Mouse (Mus musculus) heart, embryonic 16.5 days (tissue): ENCODE results near the gene Csnk1d. TPM values are rescaled to one million over a fixed set of nuclear protein-coding genes. Genes with fewer than 3 reads are reported as not detected.

ENCODE experiments used
- ATAC-seq: fragments of 200-750 bp; cut with Nextera tagmentation; replicated peaks from 2 replicates; pipeline ENCODE4 v1.8.0; 2017; ENCODE audit warnings: moderate number of reproducible peaks; ENCODE audit not compliant: insufficient read depth, low FRiP score; ENCODE audit errors: extremely low read depth
- H3K27ac ChIP-seq: fragments of 300-500 bp; sonication (generic); 2 replicates; pipeline ENCODE4 v1.5.1; 2014; ENCODE audit warnings: mild to moderate bottlenecking, low read length, control low read depth, moderate library complexity
- H3K27me3 ChIP-seq: fragments of 300-500 bp; sonication (generic); 2 replicates; pipeline ENCODE4 v1.6.1; 2014; ENCODE audit warnings: low read length, mixed read lengths; ENCODE audit not compliant: control insufficient read depth, insufficient read depth
- H3K36me3 ChIP-seq: fragments of 300-500 bp; sonication (generic); 2 replicates; pipeline ENCODE4 v1.6.1; 2014; ENCODE audit not compliant: control insufficient read depth, insufficient read depth
- H3K4me1 ChIP-seq: fragments of 300-500 bp; sonication (generic); 2 replicates; pipeline ENCODE4 v1.6.1; 2014; ENCODE audit warnings: low read length, mixed read lengths; ENCODE audit not compliant: control insufficient read depth, insufficient read depth
- H3K4me2 ChIP-seq: fragments of 300-500 bp; sonication (generic); 2 replicates; pipeline ENCODE4 v1.6.1; 2014; ENCODE audit warnings: low read depth, mild to moderate bottlenecking, control low read depth, low read length
- H3K4me3 ChIP-seq: fragments of 300-500 bp; sonication (generic); 2 replicates; pipeline ENCODE4 v1.5.1; 2014; ENCODE audit warnings: mild to moderate bottlenecking, control low read depth, low read length
- H3K9ac ChIP-seq: fragments of 300-500 bp; sonication (generic); 2 replicates; pipeline ENCODE4 v1.6.1; 2014; ENCODE audit warnings: low read length, control low read depth
- H3K9me3 ChIP-seq: fragments of 300-500 bp; sonication (generic); replicated peaks from 2 replicates; pipeline ENCODE4 v1.6.1; 2016; ENCODE audit warnings: low read length; ENCODE audit not compliant: control insufficient read depth
- WGBS: fragments of 180-500 bp; shearing (Covaris S2); extraction: QIAGEN DNeasy Blood & Tissue Kit; methylation state at CpG from one replicate; pipeline ENCODE4 v1.1.7; 2014; 5-methylcytosine and 5-hydroxymethylcytosine counted together
- polyA plus RNA-seq: library from polyadenylated mRNA; unstranded; fragments of >200 nt; fragmentation: Nextera tagmentation; extraction: Ambion mirVana; gene quantifications from 2 replicates; pipeline ENCODE4 v1.2.1, GENCODE M21; 2015

Gene Csnk1d
- polyA plus RNA-seq, 1 experiment from 2014 or later = 68.8 TPM

GRCm38 (mm10) chr11:120916477-120916876 lies 74.7 kb downstream of the Csnk1d start:
- Histone ChIP-seq H3K27ac (no peak overlapping the region), H3K4me2 (no peak overlapping the region), H3K4me3 (no peak overlapping the region), H3K27me3 (no peaks in the 10 kb centered on the region), H3K9ac (no peak overlapping the region), H3K4me1 (no peaks in the 10 kb centered on the region), H3K9me3 (no peaks in the 10 kb centered on the region), H3K36me3 (peaks cover 18% of the 10 kb centered on the region)
- ATAC-seq = no peak
- WGBS = 65% methylated on average over 3 of the region's 3 CpGs

GRCm38 (mm10) chr11:120913796-120914195 lies 77.3 kb downstream of the Csnk1d start:
- no peak for ATAC-seq
- no peak overlapping the region for H3K4me2 ChIP-seq
- no peak overlapping the region for H3K27ac ChIP-seq
- WGBS = 93% methylated on average over 4 of the region's 4 CpGs
- peaks cover 9% of the 10 kb centered on the region for H3K36me3 ChIP-seq
- no peaks in the 10 kb centered on the region for H3K9me3 ChIP-seq
- no peaks in the 10 kb centered on the region for H3K4me1 ChIP-seq
- no peak overlapping the region for H3K9ac ChIP-seq
- no peak overlapping the region for H3K4me3 ChIP-seq
- H3K27me3 ChIP-seq = no peaks in the 10 kb centered on the region

Other genes starting within 250 kb of the Csnk1d start
- gene Hmga1b, start 228.5 kb downstream of the Csnk1d start, polyA plus RNA-seq = 1.3 and 6.9 TPM in 2 replicates
- 27.8 and 28.4 TPM in 2 replicates for gene Rfng, start 207.1 kb downstream of the Csnk1d start, polyA plus RNA-seq
- gene Gps1, start 207.1 kb downstream of the Csnk1d start, polyA plus RNA-seq = 124 and 135 TPM in 2 replicates
- gene Dus1l, start 194.9 kb downstream of the Csnk1d start, polyA plus RNA-seq = 44.7 and 49.7 TPM in 2 replicates
- 24.9 and 28.7 TPM in 2 replicates for gene Fasn, start 166.8 kb downstream of the Csnk1d start, polyA plus RNA-seq
- gene Ccdc57, start 58.5 kb downstream of the Csnk1d start, polyA plus RNA-seq = 4.0 and 4.5 TPM in 2 replicates
- 164 and 206 TPM in 2 replicates for gene Slc16a3, start 42.9 kb downstream of the Csnk1d start, polyA plus RNA-seq
- gene Cd7, start 48.1 kb upstream of the Csnk1d start, polyA plus RNA-seq = 2.3 and 3.7 TPM in 2 replicates
- 0.37 TPM in 1 of 2 replicates, not detected in the other for gene Sectm1b, start 72.2 kb upstream of the Csnk1d start, polyA plus RNA-seq
- gene Sectm1a, start 89.9 kb upstream of the Csnk1d start, polyA plus RNA-seq = 0.44 and 0.51 TPM in 2 replicates
- gene Tex19.2, start 127.3 kb upstream of the Csnk1d start, polyA plus RNA-seq = not detected in 2 replicates
- not detected in 2 replicates for gene Tex19.1, start 154.8 kb upstream of the Csnk1d start, polyA plus RNA-seq
- gene Uts2r, start 168.9 kb upstream of the Csnk1d start, polyA plus RNA-seq = 0.24 TPM in 1 of 2 replicates, not detected in the other
- 9.1 and 9.3 TPM in 2 replicates for gene Hexdc, start 213.1 kb upstream of the Csnk1d start, polyA plus RNA-seq
- gene Ogfod3, start 213.4 kb upstream of the Csnk1d start, polyA plus RNA-seq = 28.2 and 32.7 TPM in 2 replicates
- 24.5 and 27.1 TPM in 2 replicates for gene Cybc1, start 238.0 kb upstream of the Csnk1d start, polyA plus RNA-seq
- gene Narf, start 245.9 kb upstream of the Csnk1d start, polyA plus RNA-seq = 64.9 and 68.4 TPM in 2 replicates